Mouse (Mus musculus) ES-E14 (cell line): ENCODE results near the gene Gramd1b.

ENCODE experiments used
- MAFK ChIP-seq: IDR thresholded peaks from 2 replicates; pipeline ENCODE4 v1.6.1; 2014; ENCODE audit warnings: mild to moderate bottlenecking, low read depth, low read length, inconsistent platforms; ENCODE audit not compliant: insufficient read depth
- ZNF384 ChIP-seq: IDR thresholded peaks from 2 replicates; pipeline ENCODE4 v1.6.1; 2012; ENCODE audit warnings: low read depth, low read length, inconsistent platforms

DNA sequence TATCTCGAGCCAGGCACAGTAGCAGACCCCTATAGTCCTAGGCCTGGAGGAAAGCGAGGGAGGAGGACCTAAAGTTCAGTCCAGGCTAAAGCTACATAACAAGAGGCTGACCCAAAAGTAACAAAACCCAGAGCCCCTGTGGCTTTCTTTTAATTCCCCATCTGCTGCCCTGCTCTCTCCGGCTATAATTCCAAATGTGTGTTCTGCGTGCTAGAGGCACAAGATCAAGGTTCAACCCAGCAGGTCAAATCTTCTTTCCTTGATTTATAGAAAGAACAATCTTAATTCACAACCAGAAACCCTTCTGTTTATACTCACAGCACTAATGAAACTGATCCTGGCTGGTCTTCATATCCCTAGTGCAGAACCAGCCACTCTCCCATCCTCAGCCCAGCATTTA is 118.9 kb downstream of the Gramd1b start:
- TF ChIP-seq MAFK (no peak), ZNF384 (no peak)
